Mouse (Mus musculus) ZHBTc4 (cell line): ENCODE measurements around the gene Mgst2.

Experiments used
- DNase-seq: peaks from one replicate; pipeline ENCODE4 v3.0.0-alpha.2; 2011; ENCODE audit warnings: low read depth, low spot score

The Mgst2 gene

GRCm38 (mm10) chr3:51660060-51660459 lies at the start of gene Mgst2:
Gene Mgst2, plus strand, starts transcription at chr3:51660360.
- no peak for DNase-seq

GRCm38 (mm10) chr3:51611972-51612371 lies 48.2 kb upstream of the Mgst2 start:
- peak; percentile 80 for DNase-seq

DNA sequence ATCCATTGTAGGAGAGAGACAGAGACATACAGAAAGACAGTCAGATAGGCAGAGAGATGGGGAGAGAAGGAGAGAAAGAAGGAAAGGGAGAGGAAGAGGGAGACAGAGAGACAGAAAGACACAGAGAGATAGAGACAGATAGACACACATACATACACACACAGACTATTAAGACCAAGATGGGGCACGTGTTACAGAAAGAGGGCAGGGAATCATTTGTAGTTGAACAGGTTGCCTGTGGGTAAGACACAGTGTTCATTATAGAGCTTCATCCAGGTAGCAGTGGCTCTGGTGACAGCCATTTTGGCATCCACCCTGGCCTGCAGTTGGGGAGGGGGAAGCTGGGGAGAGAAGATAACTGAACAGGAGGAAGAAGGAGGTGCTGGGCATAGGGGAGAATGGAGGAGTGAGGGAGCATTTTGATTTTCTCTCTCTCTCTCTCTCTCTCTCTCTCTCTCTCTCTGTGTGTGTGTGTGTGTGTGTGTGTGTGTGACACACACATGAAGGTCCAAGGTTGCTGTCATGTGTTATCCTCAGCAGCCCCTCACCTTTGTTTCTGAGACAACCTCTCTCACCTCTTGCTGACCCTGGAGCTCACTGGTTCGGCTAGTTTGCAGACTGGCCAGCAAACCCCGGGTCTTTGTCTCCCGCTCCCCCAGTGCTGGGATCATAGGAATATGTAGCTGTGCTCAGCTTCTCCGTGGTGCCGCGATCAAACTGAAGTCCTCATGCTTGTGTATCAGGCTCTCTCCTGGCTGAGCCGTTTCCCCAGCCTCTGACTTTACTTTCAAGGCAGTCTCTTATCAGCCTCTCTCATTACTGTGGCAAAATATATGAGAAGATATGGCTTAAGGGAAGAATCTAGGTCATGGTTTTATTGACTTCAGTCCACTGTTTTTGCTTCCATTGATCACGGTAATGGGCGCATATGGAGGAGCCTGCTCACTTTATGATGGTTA lies 47.5 kb upstream of the Mgst2 start:
- no peak for DNase-seq

GRCm38 (mm10) chr3:51614278-51614677 lies 45.9 kb upstream of the Mgst2 start:
- no peak for DNase-seq

DNA sequence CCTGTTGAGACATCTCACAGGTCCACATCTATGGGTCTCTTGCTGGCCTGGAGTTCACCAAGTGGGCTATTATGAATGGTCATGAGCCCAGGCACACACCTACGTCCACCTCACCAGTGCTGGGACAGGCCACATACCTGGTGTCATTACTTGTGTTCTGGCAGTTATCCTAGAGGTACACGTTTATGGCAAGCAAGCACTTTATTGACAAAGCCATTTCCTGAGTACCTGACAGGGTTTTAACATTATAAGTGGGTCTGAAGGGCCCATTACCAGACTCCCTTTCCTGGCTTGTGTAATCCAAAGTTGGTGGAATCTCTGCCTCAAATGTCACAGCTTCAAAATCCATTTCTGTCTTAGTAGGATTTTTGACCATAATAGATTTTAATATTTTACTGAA lies 36.2 kb upstream of the Mgst2 start:
- no peak for DNase-seq

DNA sequence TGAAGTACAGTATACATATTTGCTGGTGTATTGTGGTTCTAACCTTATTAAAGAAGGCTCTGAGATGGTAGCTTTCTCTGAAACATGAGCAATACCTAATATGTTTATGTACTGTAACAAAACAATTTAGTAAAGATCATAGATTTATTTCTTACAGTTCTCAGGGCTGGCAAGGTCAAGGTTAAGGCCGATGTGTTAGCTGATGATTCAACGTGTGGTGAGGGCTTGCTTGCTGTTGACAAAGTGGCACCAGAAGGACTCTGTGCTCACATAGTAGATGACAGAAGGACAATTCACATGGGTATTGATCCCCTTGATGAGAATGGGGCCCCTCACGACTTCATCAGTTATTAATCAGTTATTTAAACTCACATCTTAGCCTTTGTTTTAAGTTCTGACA lies 32.4 kb upstream of the Mgst2 start:
- no peak for DNase-seq

DNA sequence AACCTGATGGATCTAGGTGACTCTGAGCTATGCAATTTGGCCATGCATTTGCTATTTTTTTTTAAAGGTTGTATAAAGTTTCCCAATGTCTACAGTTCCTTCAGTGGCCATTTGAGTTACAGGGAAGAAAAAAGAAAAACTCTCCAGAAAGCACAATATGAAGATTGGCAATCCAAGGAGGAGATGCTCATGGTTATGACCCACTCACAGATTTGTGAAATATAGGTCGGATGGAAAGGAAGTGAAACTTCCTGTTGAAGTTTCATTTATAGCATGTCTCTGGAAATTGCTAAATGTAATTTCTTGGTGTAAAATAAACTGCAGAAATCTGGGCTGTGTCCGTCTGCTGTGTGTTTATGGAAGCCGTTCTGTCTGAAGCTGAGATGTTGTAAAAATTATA lies 31.2 kb upstream of the Mgst2 start:
- DNase-seq: no peak

- DNase-seq: no peak
These were observed 29.4 kb upstream of the Mgst2 start for GRCm38 (mm10) chr3:51630746-51631145.

DNA sequence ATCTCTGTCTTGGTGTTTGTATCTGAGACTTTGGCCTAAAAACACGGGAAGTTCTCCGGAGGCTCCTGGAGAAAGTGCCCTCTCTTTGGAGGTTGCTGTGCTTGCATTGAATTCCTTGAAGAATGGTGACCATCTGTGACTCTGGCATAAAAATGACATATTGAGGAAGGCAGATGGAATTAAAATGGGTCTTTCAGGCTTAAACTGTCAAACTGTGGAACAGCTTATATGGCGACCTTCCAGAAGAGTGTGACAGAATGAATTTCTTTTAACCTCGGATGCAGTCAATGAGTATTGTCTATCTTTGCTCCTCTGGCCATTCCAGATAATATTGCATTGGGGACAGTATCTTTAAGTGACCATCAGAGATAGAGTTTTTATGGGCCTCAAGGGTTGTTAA lies 28.2 kb upstream of the Mgst2 start:
- DNase-seq: no peak

DNA sequence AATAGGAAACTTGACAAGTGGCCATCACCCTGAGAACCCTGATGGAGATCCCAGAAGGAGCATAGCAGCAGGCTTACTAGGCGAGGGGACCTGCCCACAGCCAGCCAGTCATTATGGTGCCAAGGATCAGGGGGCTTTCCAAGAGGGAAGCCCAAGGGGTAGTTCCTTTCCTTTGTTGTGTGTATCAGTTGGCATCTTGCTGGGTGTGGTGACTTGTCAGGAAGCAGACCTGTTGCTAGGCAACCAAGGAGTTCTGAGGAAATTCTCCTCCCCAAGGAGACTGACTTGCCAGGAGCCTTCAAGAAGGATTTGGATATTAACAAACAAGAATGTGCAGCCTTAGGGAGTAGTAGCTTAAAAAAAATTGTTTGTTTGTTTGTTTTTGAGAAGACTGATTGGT lies 25.7 kb upstream of the Mgst2 start:
- DNase-seq: peak; percentile 45

- no peak for DNase-seq
These were observed 24.2 kb upstream of the Mgst2 start for GRCm38 (mm10) chr3:51635960-51636359.

DNA sequence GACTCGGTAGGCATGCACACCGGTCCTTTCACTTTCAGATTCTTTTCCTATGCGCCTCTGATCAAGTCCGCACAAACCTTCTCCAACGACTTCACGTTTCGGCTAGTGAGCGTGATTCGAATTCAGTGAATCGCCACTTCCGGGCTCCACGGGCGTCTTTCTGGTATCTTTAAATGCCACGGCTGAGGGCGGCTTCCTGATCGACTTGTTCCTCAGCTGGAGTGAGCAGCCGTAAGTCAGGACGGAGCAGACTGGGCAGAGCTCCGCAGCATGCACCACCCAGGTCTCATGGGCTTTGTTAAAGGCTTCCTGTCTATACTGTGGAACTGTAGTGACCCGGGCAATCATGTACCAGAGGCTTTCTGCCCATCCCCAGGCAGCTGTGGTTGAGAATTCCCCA lies 23.5 kb upstream of the Mgst2 start:
- peak; percentile 12 for DNase-seq

- no peak for DNase-seq
These were observed 22.8 kb upstream of the Mgst2 start for GRCm38 (mm10) chr3:51637326-51637725.

DNA sequence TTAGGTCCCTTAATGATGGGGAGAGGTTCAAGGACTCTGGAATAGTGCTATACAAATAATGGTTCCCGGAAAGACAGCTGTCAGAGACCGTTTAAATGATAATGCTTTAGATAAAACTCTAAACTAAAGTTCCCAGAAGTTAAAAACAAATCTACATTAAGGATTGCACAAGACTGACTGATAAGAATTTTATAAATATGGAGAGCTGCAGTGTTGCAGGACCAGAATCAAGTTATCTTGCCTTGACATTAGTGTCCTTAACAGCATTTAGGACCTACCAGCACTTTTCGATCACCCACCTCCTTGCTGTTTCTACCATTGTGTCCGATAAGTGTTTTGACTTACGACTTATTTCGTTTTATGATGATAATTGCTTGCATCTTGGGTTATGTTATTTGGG lies 21.9 kb upstream of the Mgst2 start:
- no peak for DNase-seq

DNA sequence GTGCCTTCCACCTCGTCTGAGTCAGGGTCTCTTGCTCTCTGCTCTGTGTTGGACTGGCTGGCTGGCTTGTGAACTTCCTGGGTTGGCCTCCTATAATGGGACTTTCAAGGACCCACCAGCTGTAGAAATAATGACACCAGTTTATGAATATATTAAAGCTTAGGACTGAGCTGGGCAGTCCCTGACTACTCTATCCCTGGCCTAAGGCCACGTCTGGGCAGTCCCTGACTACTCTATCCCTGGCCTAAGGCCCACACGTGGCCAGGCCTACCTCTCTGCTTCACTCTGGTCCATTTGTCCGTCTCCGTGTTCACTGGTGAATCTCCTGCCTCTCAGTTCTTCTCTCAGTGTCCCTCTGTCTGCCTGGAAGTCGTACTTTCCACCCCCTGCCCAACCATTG lies 14.7 kb upstream of the Mgst2 start:
- DNase-seq: no peak

DNA sequence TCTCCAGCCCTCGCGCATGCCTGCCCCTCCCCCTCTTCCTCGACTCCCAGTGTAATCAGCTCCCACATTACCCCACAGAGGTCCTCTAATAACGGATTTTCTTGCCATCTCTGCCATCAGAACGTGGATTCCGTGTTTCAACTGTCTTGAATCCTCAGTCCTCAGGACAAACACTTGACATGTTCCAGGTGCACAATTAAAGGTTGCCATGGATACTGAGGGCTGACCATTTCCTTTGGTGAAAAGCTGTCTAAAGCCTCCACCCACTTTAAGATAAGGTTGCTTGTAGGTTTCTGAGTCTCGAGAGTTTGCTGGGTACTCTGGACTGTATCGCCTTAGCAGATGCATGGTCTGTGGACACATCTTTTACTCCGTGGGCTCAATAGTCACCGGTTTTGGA lies 13.9 kb upstream of the Mgst2 start:
- DNase-seq: peak; percentile 44

GRCm38 (mm10) chr3:51647356-51647755 lies 12.8 kb upstream of the Mgst2 start:
- DNase-seq: no peak

DNA sequence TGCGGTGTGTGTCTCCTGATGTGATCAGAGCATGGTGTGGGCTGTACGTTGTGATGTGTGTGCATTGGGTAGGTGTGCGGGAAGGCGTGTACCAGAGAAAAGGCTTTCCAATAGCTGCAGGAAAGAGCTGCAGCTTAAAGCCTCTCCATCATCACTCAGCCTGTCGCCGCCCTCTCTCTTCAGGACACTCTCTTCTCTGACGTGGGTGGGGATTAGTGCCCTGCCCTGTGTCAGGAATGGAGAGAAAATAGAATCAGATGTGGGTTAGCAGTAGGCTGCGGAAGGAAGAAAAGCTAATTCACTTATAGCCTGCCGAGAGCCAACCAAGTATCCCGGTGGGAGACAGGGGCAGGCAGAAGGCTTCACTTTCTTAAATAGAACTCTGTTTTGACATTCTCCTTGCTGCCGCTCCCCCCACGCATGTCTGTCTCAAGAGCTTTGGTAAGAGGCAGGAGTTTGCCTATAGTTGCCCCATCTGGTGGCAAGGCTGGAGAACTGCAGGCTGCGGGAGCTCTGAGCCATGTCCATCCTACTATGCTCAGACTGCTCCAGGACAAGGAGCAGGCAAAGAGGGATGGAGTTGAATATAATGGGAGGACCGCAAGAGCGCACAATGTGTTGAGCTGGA lies 12.0 kb upstream of the Mgst2 start:
- peak; percentile 91 for DNase-seq

DNA sequence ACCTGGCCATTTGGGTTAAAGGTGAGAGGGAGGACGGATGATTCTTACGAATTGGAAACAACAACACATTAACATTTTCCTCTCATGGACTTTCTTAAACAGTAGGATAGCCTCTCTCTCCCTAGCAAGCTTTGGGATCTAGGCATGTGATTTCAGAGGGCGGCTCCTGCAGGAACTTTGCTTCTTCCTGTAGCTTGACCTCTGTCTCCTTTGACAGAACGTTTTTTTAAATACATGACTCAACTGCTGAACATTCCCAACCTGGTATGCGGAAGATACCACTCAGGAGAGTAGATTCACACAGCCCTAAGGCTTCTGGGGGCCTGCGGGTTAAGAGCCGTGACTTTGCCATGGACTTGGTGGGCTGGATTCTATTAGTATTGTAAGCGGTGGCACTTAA lies 10.7 kb upstream of the Mgst2 start:
- DNase-seq: no peak

- DNase-seq: no peak
These were observed 10.2 kb upstream of the Mgst2 start for GRCm38 (mm10) chr3:51649986-51650385.

DNA sequence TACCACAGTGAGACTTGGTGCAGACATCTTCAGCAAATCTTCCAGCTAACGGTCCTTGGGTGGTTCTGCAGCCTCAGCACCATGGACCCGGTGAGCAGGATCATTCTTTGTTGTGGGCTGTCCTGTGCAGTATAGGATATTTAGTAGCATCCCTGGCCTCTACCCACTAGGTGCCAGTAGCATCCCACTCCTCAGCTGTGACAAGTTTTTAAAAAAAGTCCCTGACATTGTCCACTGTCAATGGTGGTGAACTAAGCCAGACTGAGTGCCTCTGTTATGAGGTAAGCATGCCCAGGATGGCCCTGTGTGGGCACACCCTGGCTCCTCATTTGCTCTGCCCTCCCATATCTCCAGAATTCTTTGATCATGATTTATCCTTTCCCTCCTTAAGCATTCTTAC lies 9.0 kb upstream of the Mgst2 start:
- DNase-seq: no peak

DNA sequence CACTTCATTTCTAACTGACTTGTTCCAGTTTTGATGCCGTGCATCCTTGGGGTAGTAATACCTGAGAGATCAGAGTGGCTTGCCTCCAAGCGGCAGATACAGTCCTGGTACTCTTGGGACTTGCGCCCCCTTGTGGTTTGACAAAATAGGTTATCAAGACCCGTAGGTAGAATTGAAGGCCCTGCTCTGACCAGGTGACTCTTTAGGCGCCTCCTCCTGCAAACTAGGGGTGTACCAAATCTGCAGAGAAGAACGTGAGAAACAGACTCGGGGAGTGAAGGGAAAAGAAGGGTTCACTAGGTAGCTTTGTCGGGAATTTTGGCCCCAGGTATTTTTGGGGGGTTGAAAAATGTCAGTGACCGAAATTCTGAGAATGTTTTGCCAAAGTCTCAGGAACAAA lies 7.9 kb upstream of the Mgst2 start:
- DNase-seq: peak; percentile 92

DNA sequence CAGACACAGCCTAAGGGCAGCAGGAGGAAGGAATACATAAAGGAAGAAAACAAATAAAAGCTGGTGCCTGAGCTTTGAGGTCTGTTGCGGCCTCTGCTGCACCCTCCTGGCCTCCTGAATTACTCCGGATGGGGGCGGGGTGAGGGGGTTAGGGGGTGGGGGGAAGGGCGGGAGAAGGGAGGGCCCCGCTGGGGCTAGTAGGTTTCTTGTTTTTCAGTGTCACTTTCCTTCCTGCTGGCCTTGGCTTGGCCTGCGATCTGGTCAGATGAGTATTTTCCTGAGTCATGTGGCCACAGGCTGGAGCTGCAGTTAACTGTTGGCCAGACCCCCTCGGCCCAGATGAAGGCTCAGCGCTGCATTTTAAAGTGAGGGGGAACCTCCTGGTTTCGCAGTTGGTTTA lies 7.5 kb upstream of the Mgst2 start:
- DNase-seq: peak; percentile 72
